Mouse (Mus musculus): ENCODE results near the gene Bdp1. TPM values are rescaled to one million over a fixed set of nuclear protein-coding genes. Genes with fewer than 3 reads are reported as not detected.

Bdp1 gene
- total and polyA plus RNA-seq, 3 experiments: 19.7 to 73.2 (median 27.2) TPM

DNA sequence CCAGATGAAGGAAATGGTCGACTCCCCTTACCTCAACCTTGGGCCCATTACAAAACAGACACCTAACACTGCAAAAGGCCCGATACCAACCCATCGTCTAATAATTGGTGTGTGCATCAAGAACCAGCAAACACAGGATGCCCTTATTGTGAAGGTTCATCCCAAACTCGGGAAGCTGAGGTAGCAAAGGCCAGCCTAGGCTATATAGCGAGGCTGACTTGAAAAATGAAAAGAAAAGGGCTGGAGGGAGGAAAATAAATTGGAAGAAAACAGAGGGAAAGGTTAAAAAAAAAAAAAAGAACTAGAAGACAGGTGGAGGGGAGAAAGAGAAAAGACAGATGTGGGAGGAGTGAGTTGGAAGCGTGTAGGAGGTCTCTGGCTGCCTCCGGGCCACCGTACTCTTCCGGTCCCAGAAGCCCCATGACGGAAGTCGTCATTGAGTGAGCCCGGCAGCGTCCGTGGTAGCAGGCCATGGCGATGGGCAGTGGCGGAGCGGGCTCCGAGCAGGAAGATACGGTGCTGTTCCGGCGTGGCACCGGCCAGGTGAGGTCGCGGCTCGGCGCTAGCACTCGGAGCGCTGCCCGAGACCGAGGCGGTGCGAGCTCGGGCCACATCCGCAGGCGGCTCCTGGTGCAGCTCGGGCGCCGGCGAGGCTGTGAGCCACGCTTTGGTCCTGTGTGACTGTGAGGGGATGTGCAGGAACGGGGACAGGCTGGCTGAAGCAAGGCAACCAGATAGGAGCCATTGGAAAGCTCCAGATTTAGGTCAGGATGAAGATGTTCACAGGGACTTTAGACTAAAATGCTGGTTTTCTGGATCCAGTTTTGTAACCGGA, 20.8 kb upstream of the Bdp1 start, which contains the start of gene Smn1:
Smn1 (plus strand) TSS at position 430 of the 835 bp plus-strand sequence.
- peaks cover 0 to 7% of the 10 kb centered on the region in 2 experiments; a peak in 3 of 4 replicates for H3K4me1 ChIP-seq (ENCODE audit: control insufficient read depth in 1 of 2, insufficient read depth in 2 of 2, low read length in 2 of 2)
- peak within 1 kb of the TSS; percentile 92 to 98 for H3K4me3 ChIP-seq (ENCODE audit: control insufficient read depth in 1 of 2, insufficient read depth in 1 of 2, low read depth in 2 of 2, low read length in 2 of 2)
- peaks cover 0 to 11% of the 10 kb centered on the region in 2 experiments for H3K36me3 ChIP-seq (ENCODE audit: control insufficient read depth in 1 of 2, insufficient read depth in 2 of 2, low read length in 2 of 2)
- peak within 1 kb of the TSS; percentile 95 for H3K9ac ChIP-seq (ENCODE audit: control insufficient read depth, low read depth, low read length, poor library complexity, severe bottlenecking)
- H3K27me3 ChIP-seq (ENCODE audit: control insufficient read depth in 1 of 2, insufficient read depth in 2 of 2, low read length in 2 of 2): no peaks in the 10 kb centered on the region
- DNase-seq (ENCODE audit: low read depth, low spot score): peak; percentile 95
- H3K79me2 ChIP-seq (ENCODE audit: control insufficient read depth, insufficient read depth, low read length, poor library complexity): peaks cover 18% of the 10 kb centered on the region
- no peak for TF ChIP-seq CHD2 (IDR thresholded peaks at IDR 0.05; ENCODE audit: low read length)
- peak; percentile 59 for TF ChIP-seq TCF12 (IDR thresholded peaks at IDR 0.05; ENCODE audit: low read depth, low read length)
- 0 out of 2 replicates have a peak, but pooled peaks have one; percentile 18 for TF ChIP-seq JUND (IDR thresholded peaks at IDR 0.05; ENCODE audit: low read depth, low read length)
- 0 out of 2 replicates have a peak, but pooled peaks have one; percentile 51 for TF ChIP-seq MAZ (IDR thresholded peaks at IDR 0.05; ENCODE audit: low read depth, low read length)
- peak; percentile 76 for TF ChIP-seq ELF1 (IDR thresholded peaks at IDR 0.05; ENCODE audit: low read depth, low read length)
- TF ChIP-seq MYC (IDR thresholded peaks at IDR 0.05; ENCODE audit: low read depth, low read length): peak; percentile 92
- TF ChIP-seq GATA1 (IDR thresholded peaks at IDR 0.05; ENCODE audit: low read depth, low read length): no peak
- peak; percentile 77 to 92 for TF ChIP-seq POLR2A (IDR thresholded peaks at IDR 0.05; ENCODE audit: control insufficient read depth in 1 of 2, insufficient read depth in 1 of 2, low read depth in 1 of 2, low read length in 2 of 2, poor library complexity in 1 of 2)
- peak; percentile 96 for TF ChIP-seq HCFC1 (IDR thresholded peaks at IDR 0.05; ENCODE audit: low read depth, low read length)
- peak; percentile 66 for TF ChIP-seq ZNF384 (IDR thresholded peaks at IDR 0.05; ENCODE audit: low read depth, low read length)
- TF ChIP-seq MAFK (IDR thresholded peaks at IDR 0.05; ENCODE audit: borderline replicate concordance, low read depth, low read length): no peak
- TF ChIP-seq KAT2A (conservative IDR thresholded peaks at IDR 0.05; ENCODE audit: low read depth, low read length): peak; percentile 94
- peak; percentile 89 for TF ChIP-seq NELFE (IDR thresholded peaks at IDR 0.05; ENCODE audit: low read depth, low read length)
- no peak for TF ChIP-seq CTCF (IDR thresholded peaks at IDR 0.05 in 2 of 3, conservative IDR thresholded peaks at IDR 0.05 in 1 of 3; ENCODE audit: control insufficient read depth in 1 of 3, insufficient read depth in 1 of 3, low read depth in 2 of 3, low read length in 3 of 3, poor library complexity in 1 of 3, severe bottlenecking in 1 of 3)
- peak; percentile 93 for TF ChIP-seq MXI1 (IDR thresholded peaks at IDR 0.05; ENCODE audit: low read depth, low read length)
- peak; percentile 80 for TF ChIP-seq MAX (IDR thresholded peaks at IDR 0.05; ENCODE audit: low read length)
- peak; percentile 98 for TF ChIP-seq SIN3A (IDR thresholded peaks at IDR 0.05; ENCODE audit: low read length)
- peak; percentile 59; the same call in 1 of the 2 replicates for TF ChIP-seq TBP (IDR thresholded peaks at IDR 0.05; ENCODE audit: low read depth, low read length)
- TF ChIP-seq NRF1 (IDR thresholded peaks at IDR 0.05; ENCODE audit: insufficient read depth, low read depth, low read length, poor library complexity, severe bottlenecking): no peak
- no peak for TF ChIP-seq MEF2A (IDR thresholded peaks at IDR 0.05; ENCODE audit: extremely low read depth, insufficient replicate concordance, low read depth, low read length, poor library complexity, severe bottlenecking)
- peak within 1 kb of the TSS; percentile 27; the same call in 1 of the 2 replicates for H3K27ac ChIP-seq (ENCODE audit: control insufficient read depth, low read depth, low read length)
- no peaks in the 10 kb centered on the region for H3K9me3 ChIP-seq (replicated peaks; ENCODE audit: insufficient read depth, low read length)
